Mouse (Mus musculus) testis, adult 2 months (tissue): ENCODE results near the gene Tnr.

Source experiments
- CTCF ChIP-seq: fragments of 200-500 bp; IDR thresholded peaks from 2 replicates; pipeline ENCODE4 v1.5.1; 2012; ENCODE audit warnings: low read depth, mild to moderate bottlenecking, inconsistent platforms, low read length, moderate library complexity; ENCODE audit not compliant: control insufficient read depth, insufficient read depth, insufficient replicate concordance
- POLR2A ChIP-seq: fragments of 200-500 bp; IDR thresholded peaks from 2 replicates; pipeline ENCODE4 v1.6.1; 2012; ENCODE audit warnings: low read depth, mild to moderate bottlenecking, inconsistent platforms, low read length, moderate library complexity; ENCODE audit not compliant: control insufficient read depth

DNA sequence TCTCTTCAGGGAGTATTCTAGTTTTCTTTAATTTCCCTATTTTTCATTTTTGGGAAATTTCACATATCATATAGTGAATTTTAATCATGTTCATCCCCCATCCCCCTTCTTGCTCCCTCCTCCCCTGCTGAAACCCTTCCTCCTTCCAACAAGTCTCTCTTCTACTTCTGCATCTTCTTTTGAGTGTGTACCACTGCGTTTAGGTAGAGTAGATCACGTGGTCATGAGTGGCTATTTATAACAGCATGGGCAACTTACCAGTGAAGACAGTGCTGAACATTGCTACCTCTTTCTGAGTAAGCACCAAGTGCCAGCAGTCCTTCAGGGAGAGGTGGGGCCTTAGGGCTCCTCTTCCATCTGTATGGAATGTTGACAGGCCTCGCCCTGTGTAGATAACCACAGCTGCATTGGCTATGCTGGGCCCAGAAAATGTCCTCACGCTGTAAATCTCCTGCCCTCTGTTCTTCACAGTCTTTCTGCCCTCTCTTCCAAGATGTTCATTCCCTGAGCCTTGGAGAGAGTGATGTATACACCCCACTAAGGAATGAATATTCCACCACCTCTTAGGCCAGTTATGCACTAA, 33.6 kb upstream of the Tnr start:
- TF ChIP-seq CTCF (no peak), POLR2A (no peak)
